8 mouse cellular contexts compared by ENCODE assay signal in genomic region chr11:101417101-101417855, GRCm38 (mm10). TPM values are rescaled to one million over a fixed set of nuclear protein-coding genes. Genes with fewer than 3 reads are reported as not detected.
DNase-seq lines count a peak whose midpoint lies in the region; ATAC-seq lines count a peak whose summit lies in the region.

Aarsd1 (minus strand) TSS chr11:101417615.

- peak within 1 kb of the TSS; percentile 66 for H3K4me2 ChIP-seq in intestine, embryonic 16.5 days (ENCODE audit: low read depth, low read length)

- intact Hi-C loops in left cerebral cortex, postnatal 25 days (cut with DNase I): loop anchor here (10.0 kb wide), 1 partner anchor 322 kb away; the partner anchor contains the start of gene Psmc3ip

- peak within 1 kb of the TSS; percentile 47 for H3K27ac ChIP-seq in intestine, embryonic 16.5 days (ENCODE audit: low read length)

- peaks cover 5% of the 10 kb centered on the region; the same call in 1 of the 2 replicates for H3K4me1 ChIP-seq in intestine, embryonic 16.5 days (ENCODE audit: control insufficient read depth, insufficient read depth, low read length)

- H3K9ac ChIP-seq in intestine, embryonic 16.5 days (ENCODE audit: low read depth, low read length): peak within 1 kb of the TSS; percentile 85

- peaks cover 4% of the 10 kb centered on the region for H3K36me3 ChIP-seq in intestine, embryonic 16.5 days (ENCODE audit: control insufficient read depth, insufficient read depth, low read length)

- H3K9me3 ChIP-seq in intestine, embryonic 16.5 days (ENCODE audit: control insufficient read depth, low read length): no peaks in the 10 kb centered on the region

- ATAC-seq in intestine, embryonic 16.5 days: peak; percentile 78

- under 1% methylated on average over 42 of the region's 45 CpGs for WGBS in intestine, embryonic 16.5 days

- peak; percentile 95 for DNase-seq in adrenal gland, postnatal 10 days
- peak; percentile 89 for DNase-seq in embryo, embryonic 9.5 days (ENCODE audit: extremely low spot score)
- DNase-seq in gonadal fat pad, adult 2 months (ENCODE audit: low read depth): no peak
- peak; percentile 89 to 91 for DNase-seq in left cerebral cortex, postnatal 25 days (ENCODE audit: low spot score in 2 of 2)
- DNase-seq in mesoderm, embryonic 11.5 days (ENCODE audit: low read depth, low spot score): peak; percentile 89
- DNase-seq in right cerebral cortex, postnatal 36 days (ENCODE audit: low spot score in 2 of 2): peak; percentile 78 to 79
- DNase-seq in urinary bladder, postnatal 4 days (ENCODE audit: low spot score in 2 of 2): peak; percentile 83 to 92

- no peaks in the 10 kb centered on the region for H3K27me3 ChIP-seq in intestine, embryonic 16.5 days (replicated peaks; ENCODE audit: control insufficient read depth, insufficient read depth, low read length)

- peak within 1 kb of the TSS; percentile 80 for H3K4me3 ChIP-seq in intestine, embryonic 16.5 days (ENCODE audit: low read length)

RNA-seq across cellular contexts. Expression of gene Aarsd1, which starts in this region (rescaled TPM):
- total RNA-seq in adrenal gland, postnatal 10 days (2021): 10 to 100 TPM; 33.1 to 37.3 TPM
- 30.4 and 33.7 TPM in 2 replicates for polyA plus RNA-seq in gonadal fat pad, adult 2 months (2012; rRNA removed)
- polyA plus RNA-seq in intestine, embryonic 16.5 days (2015; fragmentation: Nextera tagmentation; extraction: Ambion mirVana): 53.6 and 64.0 TPM in 2 replicates
- 10 to 100 TPM; 38.7 to 40.1 TPM for total RNA-seq in left cerebral cortex, postnatal 25 days (2021)
